Mouse (Mus musculus) thymus, adult 2 months (tissue): Measurements from ENCODE around the gene Dnajc2. TPM values are rescaled to one million over a fixed set of nuclear protein-coding genes. Genes with fewer than 3 reads are reported as not detected.

Source experiments
- DNase-seq: peaks from one replicate; pipeline ENCODE4 v3.0.0; 2021
- H3K27ac ChIP-seq: fragments of 200-500 bp; 2 replicates; pipeline ENCODE4 v1.5.1; 2012; ENCODE audit warnings: low read length, control low read depth; ENCODE audit not compliant: control insufficient read depth, insufficient read depth
- H3K27me3 ChIP-seq: fragments of 200-500 bp; 2 replicates; pipeline ENCODE4 v1.6.1; 2012; ENCODE audit warnings: mild to moderate bottlenecking, low read length, moderate library complexity, mixed read lengths; ENCODE audit not compliant: control insufficient read depth, insufficient read depth
- H3K36me3 ChIP-seq: fragments of 200-500 bp; 2 replicates; pipeline ENCODE4 v1.6.1; 2012; ENCODE audit warnings: mild to moderate bottlenecking, low read length, moderate library complexity; ENCODE audit not compliant: control insufficient read depth, insufficient read depth
- H3K4me1 ChIP-seq: fragments of 200-500 bp; replicated peaks from 2 replicates; pipeline ENCODE4 v1.6.1; 2012; ENCODE audit warnings: low read length; ENCODE audit not compliant: control insufficient read depth, insufficient read depth
- H3K4me3 ChIP-seq: fragments of 200-500 bp; 2 replicates; pipeline ENCODE4 v1.5.1; 2012; ENCODE audit warnings: mild to moderate bottlenecking, low read length, control low read depth, moderate library complexity; ENCODE audit not compliant: control insufficient read depth, insufficient read depth
- CTCF ChIP-seq: fragments of 200-500 bp; IDR thresholded peaks from 2 replicates; pipeline ENCODE4 v1.5.1; 2012; ENCODE audit warnings: mild to moderate bottlenecking, control low read depth, low read length, moderate library complexity, borderline replicate concordance; ENCODE audit not compliant: control insufficient read depth, poor library complexity, insufficient read depth; ENCODE audit errors: extremely low read depth
- POLR2A ChIP-seq: fragments of 200-500 bp; IDR thresholded peaks from 2 replicates; pipeline ENCODE4 v1.6.1; 2012; ENCODE audit warnings: mild to moderate bottlenecking, low read length, control low read depth, moderate library complexity; ENCODE audit not compliant: control insufficient read depth, poor library complexity, insufficient read depth; ENCODE audit errors: extremely low read depth
- WGBS: fragments of 180-500 bp; shearing (Covaris S2); methylation state at CpG from one replicate; pipeline ENCODE4 v1.1.7; 2018; 5-methylcytosine and 5-hydroxymethylcytosine counted together
- polyA plus RNA-seq: library from polyadenylated mRNA; depleted of rRNA; stranded (reverse); fragments of >200 nt; gene quantifications from 2 replicates; pipeline ENCODE4 v1.2.3, GENCODE M21; 2012; rRNA removed

Gene Dnajc2
- polyA plus RNA-seq: 17.0 and 27.0 TPM in 2 replicates

DNA sequence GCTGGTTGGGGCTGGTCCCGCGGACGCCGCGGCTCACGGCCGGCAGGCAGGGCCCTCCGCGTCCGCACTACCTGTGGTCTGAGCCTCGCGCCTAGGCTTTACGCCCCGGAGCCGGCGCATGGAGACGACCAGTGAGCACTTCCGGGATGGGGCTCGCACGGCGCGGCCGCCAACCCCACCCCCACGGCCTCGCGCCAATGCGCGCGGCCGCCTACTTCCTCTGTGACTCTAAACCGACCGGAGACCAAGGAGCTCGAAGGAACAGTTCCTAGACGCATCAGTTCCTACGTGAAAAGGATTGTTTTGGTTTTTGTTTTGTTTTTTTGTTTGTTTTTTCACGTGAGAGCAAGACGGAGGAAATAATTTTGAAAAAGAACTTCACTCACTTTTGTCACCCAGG, at the start of gene Dnajc2, which contains the start of gene Psmc2:
Gene Dnajc2, minus strand, starts transcription at position 199 of the 400 bp plus-strand sequence.
Gene Psmc2, plus strand, starts transcription at position 231 of the 400 bp plus-strand sequence.
- H3K27ac ChIP-seq: peak within 1 kb of the TSS; percentile 25; the same call in 1 of the 2 replicates
- TF ChIP-seq POLR2A (0 out of 2 replicates have a peak, but pooled peaks have one; percentile 49), CTCF (no peak)
- peaks cover 5% of the 10 kb centered on the region; the same call in 1 of the 2 replicates for H3K4me1 ChIP-seq
- WGBS: under 1% methylated on average over 37 of the region's 37 CpGs
- no peaks in the 10 kb centered on the region for H3K27me3 ChIP-seq
- peak; percentile 82 for DNase-seq
- peak within 1 kb of the TSS; percentile 76 for H3K4me3 ChIP-seq
- H3K36me3 ChIP-seq: peaks cover 27% of the 10 kb centered on the region

GRCm38 (mm10) chr5:21831761-21832160, 46.7 kb upstream of the Dnajc2 start:
- Histone ChIP-seq H3K27me3 (no peaks in the 10 kb centered on the region), H3K27ac (no peak overlapping the region), H3K4me3 (no peak overlapping the region), H3K36me3 (no peaks in the 10 kb centered on the region), H3K4me1 (no peaks in the 10 kb centered on the region)
- TF ChIP-seq CTCF (no peak), POLR2A (no peak)
- WGBS: 80% methylated on average over 3 of the region's 3 CpGs
- DNase-seq: no peak

DNA sequence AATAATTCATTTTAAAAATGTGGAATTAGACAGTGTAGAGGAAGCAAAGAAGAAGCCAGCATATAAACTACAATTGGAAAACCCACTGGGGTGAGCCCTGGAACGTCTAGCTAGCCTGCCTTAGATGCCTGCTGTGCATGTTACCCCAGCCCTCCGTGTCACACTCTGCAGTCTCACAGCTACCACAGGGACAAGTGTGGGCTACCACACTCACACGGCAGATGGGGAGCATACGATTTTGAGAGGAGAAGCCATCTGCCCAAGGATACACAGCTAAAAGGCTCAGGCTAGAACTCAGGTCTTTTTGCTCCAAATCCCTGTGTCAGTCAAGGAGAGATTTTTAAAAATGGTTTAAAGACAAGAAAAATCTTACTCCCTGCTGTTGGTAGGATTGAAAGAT, 43.8 kb upstream of the Dnajc2 start:
- H3K27ac ChIP-seq: no peak overlapping the region
- no peaks in the 10 kb centered on the region for H3K36me3 ChIP-seq
- TF ChIP-seq POLR2A (no peak), CTCF (no peak)
- whole genome bisulfite sequencing: 86% methylated on average over 4 of the region's 4 CpGs
- no peaks in the 10 kb centered on the region for H3K27me3 ChIP-seq
- no peak for DNase-seq
- H3K4me1 ChIP-seq: no peaks in the 10 kb centered on the region
- H3K4me3 ChIP-seq: no peak overlapping the region

- 74% methylated on average over 6 of the region's 6 CpGs for whole genome bisulfite sequencing
- no peaks in the 10 kb centered on the region for H3K36me3 ChIP-seq
These were observed 42.6 kb upstream of the Dnajc2 start for GRCm38 (mm10) chr5:21827643-21828042.

GRCm38 (mm10) chr5:21826370-21826769, 41.3 kb upstream of the Dnajc2 start:
- WGBS: 94% methylated on average over 7 of the region's 7 CpGs
- no peaks in the 10 kb centered on the region for H3K4me1 ChIP-seq
- TF ChIP-seq CTCF (no peak), POLR2A (no peak)

More at GRCm38 (mm10) chr5:21827643-21828042, 42.6 kb upstream of the Dnajc2 start:
- H3K27me3 ChIP-seq: no peaks in the 10 kb centered on the region
- H3K4me1 ChIP-seq: no peaks in the 10 kb centered on the region
- no peak overlapping the region for H3K27ac ChIP-seq
- H3K4me3 ChIP-seq: no peak overlapping the region
- no peak for DNase-seq
- TF ChIP-seq CTCF: no peak
- no peak for TF ChIP-seq POLR2A

DNA sequence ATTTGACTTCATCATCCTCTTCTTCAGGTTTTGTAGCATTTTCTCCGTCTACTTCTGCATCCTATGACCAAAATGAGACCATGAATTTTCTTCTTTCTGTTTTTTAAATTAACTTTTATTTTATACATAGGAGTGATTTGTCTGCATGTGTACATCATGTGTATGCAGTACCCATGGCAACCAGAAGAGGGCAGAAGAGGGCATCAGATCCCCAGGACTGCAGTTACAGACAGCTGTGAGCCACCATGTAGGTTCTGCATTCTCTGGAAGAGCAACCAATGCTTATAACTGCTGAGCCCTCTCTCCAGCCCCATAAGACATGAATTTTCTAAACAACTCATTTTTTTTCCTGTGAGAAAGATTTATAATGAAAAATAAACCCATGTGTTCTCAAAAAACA, 28.9 kb upstream of the Dnajc2 start:
- Histone ChIP-seq H3K4me3 (no peak overlapping the region), H3K4me1 (no peaks in the 10 kb centered on the region), H3K27me3 (no peaks in the 10 kb centered on the region), H3K36me3 (no peaks in the 10 kb centered on the region), H3K27ac (no peak overlapping the region)
- WGBS: 86% methylated on average over 1 of the region's 1 CpGs
- no peak for TF ChIP-seq POLR2A
- TF ChIP-seq CTCF: no peak
- DNase-seq: peak; percentile 51

More at GRCm38 (mm10) chr5:21826370-21826769, 41.3 kb upstream of the Dnajc2 start:
- Histone ChIP-seq H3K27ac (no peak overlapping the region), H3K27me3 (no peaks in the 10 kb centered on the region), H3K36me3 (no peaks in the 10 kb centered on the region), H3K4me3 (no peak overlapping the region)
- DNase-seq: no peak

- Histone ChIP-seq H3K36me3 (no peaks in the 10 kb centered on the region), H3K4me1 (no peaks in the 10 kb centered on the region), H3K27ac (no peak overlapping the region), H3K27me3 (no peaks in the 10 kb centered on the region), H3K4me3 (no peak overlapping the region)
- WGBS: 84% methylated on average over 10 of the region's 10 CpGs
- TF ChIP-seq POLR2A (no peak), CTCF (no peak)
- no peak for DNase-seq
These were observed 25.9 kb upstream of the Dnajc2 start for GRCm38 (mm10) chr5:21810924-21811323.
